Mouse (Mus musculus): ENCODE data around the gene Tmod4. TPM values are rescaled to one million over a fixed set of nuclear protein-coding genes. Genes with fewer than 3 reads are reported as not detected.

Tmod4 gene
- polyA plus RNA-seq, 1 experiment from 2014 or later, result 0.97 TPM

- H3K4me3 ChIP-seq (ENCODE audit: low read depth, low read length), result 0 out of 2 replicates have a peak overlapping the region, but pooled peaks have one; percentile 3
- H3K9me3 ChIP-seq (ENCODE audit: control insufficient read depth, low read length), result no peaks in the 10 kb centered on the region
- peaks cover 11% of the 10 kb centered on the region for H3K4me1 ChIP-seq (ENCODE audit: control insufficient read depth, insufficient read depth, low read length)
- DNase-seq (ENCODE audit: low spot score, missing footprints) (peak; percentile 99), ATAC-seq (ENCODE audit: low FRiP score) (peak; percentile 47)
- H3K27me3 ChIP-seq (ENCODE audit: control insufficient read depth, insufficient read depth, low read length), result peaks cover 47% of the 10 kb centered on the region
- H3K4me2 ChIP-seq, result no peak overlapping the region
- no peak overlapping the region for H3K27ac ChIP-seq (ENCODE audit: low read depth, low read length)
- H3K9ac ChIP-seq (ENCODE audit: low read length), result no peak overlapping the region
- peaks cover 18% of the 10 kb centered on the region for H3K36me3 ChIP-seq (ENCODE audit: control insufficient read depth, insufficient read depth, low read length)
- WGBS, result 2% methylated on average over 16 of the region's 16 CpGs
Observed at GRCm38 (mm10) chr3:95174011-95174592, 49.8 kb downstream of the Tmod4 start.

- Histone ChIP-seq H3K27ac (ENCODE audit: low read depth, low read length) (no peak overlapping the region), H3K9ac (ENCODE audit: low read length) (no peak overlapping the region), H3K4me3 (ENCODE audit: low read depth, low read length) (no peak overlapping the region), H3K36me3 (ENCODE audit: control insufficient read depth, insufficient read depth, low read length) (peaks cover 14% of the 10 kb centered on the region), H3K4me2 (no peak overlapping the region), H3K27me3 (ENCODE audit: control insufficient read depth, insufficient read depth, low read length) (peaks cover 27% of the 10 kb centered on the region), H3K9me3 (ENCODE audit: control insufficient read depth, low read length) (no peaks in the 10 kb centered on the region), H3K4me1 (ENCODE audit: control insufficient read depth, insufficient read depth, low read length) (peaks cover 11% of the 10 kb centered on the region)
- 62% methylated on average over 3 of the region's 3 CpGs for WGBS
- DNase-seq (ENCODE audit: low spot score, missing footprints), result no peak
- ATAC-seq (ENCODE audit: low FRiP score), result no peak
Observed at GRCm38 (mm10) chr3:95176500-95176899, 52.2 kb downstream of the Tmod4 start.

- no peak for DNase-seq (ENCODE audit: low spot score, missing footprints)
- Histone ChIP-seq H3K27me3 (ENCODE audit: control insufficient read depth, insufficient read depth, low read length) (peaks cover 16% of the 10 kb centered on the region), H3K36me3 (ENCODE audit: control insufficient read depth, insufficient read depth, low read length) (peaks cover 5% of the 10 kb centered on the region), H3K9me3 (ENCODE audit: control insufficient read depth, low read length) (no peaks in the 10 kb centered on the region), H3K4me1 (ENCODE audit: control insufficient read depth, insufficient read depth, low read length) (peaks cover 9% of the 10 kb centered on the region), H3K4me3 (ENCODE audit: low read depth, low read length) (no peak overlapping the region), H3K4me2 (no peak overlapping the region), H3K9ac (ENCODE audit: low read length) (no peak overlapping the region), H3K27ac (ENCODE audit: low read depth, low read length) (no peak overlapping the region)
- 77% methylated on average over 6 of the region's 6 CpGs for WGBS
- ATAC-seq (ENCODE audit: low FRiP score), result no peak
Observed at GRCm38 (mm10) chr3:95177583-95177982, 53.3 kb downstream of the Tmod4 start.

Small RNA genes within 50 kb of the gene (microRNA-seq; reads per million reads assigned to microRNA genes)
- gene Mir8099-1, result not detected

Other genes with a start within 250 kb of the Tmod4 start
- 339 and 371 TPM in 2 replicates for gene Psmb4, start 237.5 kb upstream of the Tmod4 start, polyA plus RNA-seq (2014; fragmentation: Nextera tagmentation; extraction: Ambion mirVana)
- 3.6 and 4.7 TPM in 2 replicates for gene Selenbp1, start 191.4 kb upstream of the Tmod4 start, polyA plus RNA-seq (2014; fragmentation: Nextera tagmentation; extraction: Ambion mirVana)
- gene Rfx5, start 170.4 kb upstream of the Tmod4 start, polyA plus RNA-seq (2014; fragmentation: Nextera tagmentation; extraction: Ambion mirVana), result 5.9 and 6.8 TPM in 2 replicates
- gene Pi4kb, start 149.7 kb upstream of the Tmod4 start, polyA plus RNA-seq (2014; fragmentation: Nextera tagmentation; extraction: Ambion mirVana), result 20.2 and 21.2 TPM in 2 replicates
- 24.1 and 29.7 TPM in 2 replicates for gene Zfp687, start 109.0 kb upstream of the Tmod4 start, polyA plus RNA-seq (2014; fragmentation: Nextera tagmentation; extraction: Ambion mirVana)
- gene Psmd4, start 81.9 kb upstream of the Tmod4 start, polyA plus RNA-seq (2014; fragmentation: Nextera tagmentation; extraction: Ambion mirVana), result 300 and 316 TPM in 2 replicates
- gene Pip5k1a, start 17.5 kb upstream of the Tmod4 start, polyA plus RNA-seq (2014; fragmentation: Nextera tagmentation; extraction: Ambion mirVana), result 13.2 and 15.1 TPM in 2 replicates
- gene Vps72, start 13.5 kb upstream of the Tmod4 start, polyA plus RNA-seq (2014; fragmentation: Nextera tagmentation; extraction: Ambion mirVana), result 221 and 238 TPM in 2 replicates
- gene Scnm1, start 9.5 kb downstream of the Tmod4 start, polyA plus RNA-seq (2014; fragmentation: Nextera tagmentation; extraction: Ambion mirVana), result 84.9 and 86.3 TPM in 2 replicates
- 16.1 and 17.4 TPM in 2 replicates for gene Lysmd1, start 9.6 kb downstream of the Tmod4 start, polyA plus RNA-seq (2014; fragmentation: Nextera tagmentation; extraction: Ambion mirVana)
- 2.2 and 2.9 TPM in 2 replicates for gene Tnfaip8l2, start 17.9 kb downstream of the Tmod4 start, polyA plus RNA-seq (2014; fragmentation: Nextera tagmentation; extraction: Ambion mirVana)
- gene Sema6c, start 36.0 kb downstream of the Tmod4 start, polyA plus RNA-seq (2014; fragmentation: Nextera tagmentation; extraction: Ambion mirVana), result 14.1 and 17.8 TPM in 2 replicates
- gene Gabpb2, start 93.4 kb downstream of the Tmod4 start, polyA plus RNA-seq (2014; fragmentation: Nextera tagmentation; extraction: Ambion mirVana), result 6.0 and 6.9 TPM in 2 replicates
- 105 and 106 TPM in 2 replicates for gene Cdc42se1, start 104.3 kb downstream of the Tmod4 start, polyA plus RNA-seq (2014; fragmentation: Nextera tagmentation; extraction: Ambion mirVana)
- 124 and 144 TPM in 2 replicates for gene Mllt11, start 107.7 kb downstream of the Tmod4 start, polyA plus RNA-seq (2014; fragmentation: Nextera tagmentation; extraction: Ambion mirVana)
- gene Gm128, start 117.1 kb downstream of the Tmod4 start, polyA plus RNA-seq (2014; fragmentation: Nextera tagmentation; extraction: Ambion mirVana), result 0.18 and 0.48 TPM in 2 replicates
- gene Bnipl, start 126.7 kb downstream of the Tmod4 start, polyA plus RNA-seq (2014; fragmentation: Nextera tagmentation; extraction: Ambion mirVana), result 0.20 TPM in 1 of 2 replicates, not detected in the other
- 38.8 and 43.3 TPM in 2 replicates for gene Mindy1, start 156.9 kb downstream of the Tmod4 start, polyA plus RNA-seq (2014; fragmentation: Nextera tagmentation; extraction: Ambion mirVana)
- gene Prune1, start 157.6 kb downstream of the Tmod4 start, polyA plus RNA-seq (2014; fragmentation: Nextera tagmentation; extraction: Ambion mirVana), result 28.0 and 29.7 TPM in 2 replicates
- gene Anxa9, start 182.7 kb downstream of the Tmod4 start, polyA plus RNA-seq (2014; fragmentation: Nextera tagmentation; extraction: Ambion mirVana), result 0.87 and 1.3 TPM in 2 replicates
- 94.1 and 97.1 TPM in 2 replicates for gene Cers2, start 190.3 kb downstream of the Tmod4 start, polyA plus RNA-seq (2014; fragmentation: Nextera tagmentation; extraction: Ambion mirVana)
- gene Setdb1, start 232.7 kb downstream of the Tmod4 start, polyA plus RNA-seq (2014; fragmentation: Nextera tagmentation; extraction: Ambion mirVana), result 60.9 and 69.3 TPM in 2 replicates

All from midbrain, embryonic 11.5 days (tissue).